Mouse (Mus musculus): ENCODE results near the gene Acot4. TPM values are rescaled to one million over a fixed set of nuclear protein-coding genes. Genes with fewer than 3 reads are reported as not detected.

The Acot4 gene
- polyA plus RNA-seq, 1 experiment from 2014 or later, result 0.27 TPM

Other genes with a start within 250 kb of the Acot4 start
- 16.4 and 18.6 TPM in 2 replicates for gene Numb, start 116.4 kb upstream of the Acot4 start, polyA plus RNA-seq (2015; fragmentation: Nextera tagmentation; extraction: Ambion mirVana)
- gene Riox1, start 87.8 kb upstream of the Acot4 start, polyA plus RNA-seq (2015; fragmentation: Nextera tagmentation; extraction: Ambion mirVana), result 13.0 and 13.7 TPM in 2 replicates
- gene Heatr4, start 53.5 kb upstream of the Acot4 start, polyA plus RNA-seq (2015; fragmentation: Nextera tagmentation; extraction: Ambion mirVana), result not detected in 2 replicates
- gene Acot2, start 50.5 kb upstream of the Acot4 start, polyA plus RNA-seq (2015; fragmentation: Nextera tagmentation; extraction: Ambion mirVana), result 11.3 and 12.4 TPM in 2 replicates
- gene Acot1, start 28.9 kb upstream of the Acot4 start, polyA plus RNA-seq (2015; fragmentation: Nextera tagmentation; extraction: Ambion mirVana), result 74.0 and 86.6 TPM in 2 replicates
- gene Gm49366, start 556 bp downstream of the Acot4 start, polyA plus RNA-seq (2015; fragmentation: Nextera tagmentation; extraction: Ambion mirVana), result not detected in 2 replicates
- gene Acot3, start 13.8 kb downstream of the Acot4 start, polyA plus RNA-seq (2015; fragmentation: Nextera tagmentation; extraction: Ambion mirVana), result 0.62 and 0.80 TPM in 2 replicates
- gene Acot5, start 30.9 kb downstream of the Acot4 start, polyA plus RNA-seq (2015; fragmentation: Nextera tagmentation; extraction: Ambion mirVana), result 0.32 TPM in 1 of 2 replicates, not detected in the other
- 1.2 TPM in 2 replicates for gene Acot6, start 62.3 kb downstream of the Acot4 start, polyA plus RNA-seq (2015; fragmentation: Nextera tagmentation; extraction: Ambion mirVana)
- gene Dnal1, start 76.0 kb downstream of the Acot4 start, polyA plus RNA-seq (2015; fragmentation: Nextera tagmentation; extraction: Ambion mirVana), result 9.6 and 10.1 TPM in 2 replicates
- gene Pnma1, start 110.1 kb downstream of the Acot4 start, polyA plus RNA-seq (2015; fragmentation: Nextera tagmentation; extraction: Ambion mirVana), result 6.0 and 6.5 TPM in 2 replicates
- 4.3 and 5.0 TPM in 2 replicates for gene Elmsan1, start 180.5 kb downstream of the Acot4 start, polyA plus RNA-seq (2015; fragmentation: Nextera tagmentation; extraction: Ambion mirVana)
- 12.0 and 13.4 TPM in 2 replicates for gene Ptgr2, start 246.9 kb downstream of the Acot4 start, polyA plus RNA-seq (2015; fragmentation: Nextera tagmentation; extraction: Ambion mirVana)

Measured in forebrain, embryonic 15.5 days (tissue).